Mouse (Mus musculus) MEL (cell line): ENCODE data around the gene Gpr162. TPM values are rescaled to one million over a fixed set of nuclear protein-coding genes. Genes with fewer than 3 reads are reported as not detected.

Source experiments
- DNase-seq: peaks from one replicate; pipeline ENCODE4 v3.0.0; 2011; ENCODE audit warnings: low read depth, low spot score
- H3K27ac ChIP-seq: 2 replicates; pipeline ENCODE4 v1.5.1; 2012; ENCODE audit warnings: low read depth, mild to moderate bottlenecking, control low read depth, low read length, moderate library complexity; ENCODE audit not compliant: control insufficient read depth
- H3K27me3 ChIP-seq, 2 experiments: fragments of 150-350 bp in 1 of 2; sonication (generic) in 1 of 2; 2 replicates each; pipeline ENCODE4 v1.6.1; 2012; ENCODE audit warnings: low read length in 2 of 2, mild to moderate bottlenecking in 2 of 2, improper control_type of control experiment in 1 of 2, moderate library complexity in 1 of 2; ENCODE audit not compliant: insufficient read depth in 2 of 2, control insufficient read depth in 1 of 2
- H3K36me3 ChIP-seq, 2 experiments: 2 replicates each; pipeline ENCODE4 v1.6.1; 2012 to 2014; ENCODE audit warnings: low read length in 2 of 2, improper control_type of control experiment in 1 of 2, inconsistent platforms in 1 of 2, mild to moderate bottlenecking in 1 of 2; ENCODE audit not compliant: insufficient read depth in 2 of 2, control insufficient read depth in 1 of 2
- H3K4me1 ChIP-seq, 2 experiments: fragments of 150-350 bp in 1 of 2; sonication (generic) in 1 of 2; 2 replicates each; pipeline ENCODE4 v1.6.1; 2012; ENCODE audit warnings: low read length in 2 of 2, improper control_type of control experiment in 1 of 2, mild to moderate bottlenecking in 1 of 2; ENCODE audit not compliant: insufficient read depth in 2 of 2, control insufficient read depth in 1 of 2
- H3K4me3 ChIP-seq, 2 experiments: fragments of 150-350 bp in 1 of 2; sonication (generic) in 1 of 2; 2 replicates each; pipeline ENCODE4 v1.5.1; 2012; ENCODE audit warnings: low read depth in 2 of 2, low read length in 2 of 2, mild to moderate bottlenecking in 2 of 2, moderate library complexity in 2 of 2, control low read depth in 1 of 2, improper control_type of control experiment in 1 of 2; ENCODE audit not compliant: control insufficient read depth in 1 of 2, insufficient read depth in 1 of 2
- H3K79me2 ChIP-seq: 2 replicates; pipeline ENCODE4 v1.6.1; 2012; ENCODE audit warnings: mild to moderate bottlenecking, low read length, moderate library complexity; ENCODE audit not compliant: control insufficient read depth, poor library complexity, insufficient read depth
- H3K9ac ChIP-seq: 2 replicates; pipeline ENCODE4 v1.6.1; 2012; ENCODE audit warnings: low read depth, mild to moderate bottlenecking, control low read depth, low read length, moderate library complexity; ENCODE audit not compliant: control insufficient read depth, poor library complexity, severe bottlenecking
- H3K9me3 ChIP-seq: fragments of 150-350 bp; sonication (generic); replicated peaks from 2 replicates; pipeline ENCODE4 v1.6.1; 2012; ENCODE audit warnings: mild to moderate bottlenecking, low read length, improper control_type of control experiment, moderate library complexity; ENCODE audit not compliant: insufficient read depth
- BHLHE40 ChIP-seq: IDR thresholded peaks from 2 replicates; pipeline ENCODE4 v1.6.1; 2012; ENCODE audit warnings: low read depth, mild to moderate bottlenecking, inconsistent platforms, low read length, improper control_type of control experiment, borderline replicate concordance
- CHD1 ChIP-seq: IDR thresholded peaks from 2 replicates; pipeline ENCODE4 v1.6.1; 2012; ENCODE audit warnings: low read depth, mild to moderate bottlenecking, inconsistent platforms, low read length, improper control_type of control experiment
- CHD2 ChIP-seq: IDR thresholded peaks from 2 replicates; pipeline ENCODE4 v1.6.1; 2011; ENCODE audit warnings: low read length, improper control_type of control experiment
- CTCF ChIP-seq, 3 experiments: IDR thresholded peaks in 2 of 3; conservative IDR thresholded peaks in 1 of 3; 2 replicates each; pipeline ENCODE4 v1.5.1; 2011 to 2012; ENCODE audit warnings: low read length in 3 of 3, low read depth in 2 of 3, mild to moderate bottlenecking in 2 of 3, improper control_type of control experiment in 1 of 3, inconsistent platforms in 1 of 3, mixed read lengths in 1 of 3, moderate library complexity in 1 of 3; ENCODE audit not compliant: control insufficient read depth in 1 of 3, insufficient read depth in 1 of 3, poor library complexity in 1 of 3, severe bottlenecking in 1 of 3
- ELF1 ChIP-seq: IDR thresholded peaks from 2 replicates; pipeline ENCODE4 v1.6.1; 2014; ENCODE audit warnings: low read depth, mild to moderate bottlenecking, inconsistent platforms, low read length, improper control_type of control experiment, moderate library complexity
- EP300 ChIP-seq, 2 experiments: IDR thresholded peaks; 2 replicates each; pipeline ENCODE4 v1.6.1; 2011; ENCODE audit warnings: improper control_type of control experiment in 2 of 2, low read length in 2 of 2, low read depth in 1 of 2, mild to moderate bottlenecking in 1 of 2
- ETS1 ChIP-seq: IDR thresholded peaks from 2 replicates; pipeline ENCODE4 v1.6.1; 2012; ENCODE audit warnings: low read depth, mild to moderate bottlenecking, inconsistent platforms, low read length, improper control_type of control experiment, moderate library complexity
- MAX ChIP-seq: IDR thresholded peaks from 2 replicates; pipeline ENCODE4 v1.6.1; 2011; ENCODE audit warnings: low read length, improper control_type of control experiment
- POLR2A ChIP-seq, 2 experiments: IDR thresholded peaks; 2 replicates each; pipeline ENCODE4 v1.6.1; 2011 to 2012; ENCODE audit warnings: low read length in 2 of 2, mild to moderate bottlenecking in 2 of 2, control low read depth in 1 of 2, improper control_type of control experiment in 1 of 2, low read depth in 1 of 2, moderate library complexity in 1 of 2; ENCODE audit not compliant: control insufficient read depth in 1 of 2, insufficient read depth in 1 of 2, poor library complexity in 1 of 2
- POLR2AphosphoS5 ChIP-seq: IDR thresholded peaks from 2 replicates; pipeline ENCODE4 v1.6.1; 2012; ENCODE audit warnings: low read depth, borderline replicate concordance, mild to moderate bottlenecking, inconsistent platforms, low read length, moderate library complexity, mixed read lengths
- SIN3A ChIP-seq: IDR thresholded peaks from 2 replicates; pipeline ENCODE4 v1.6.1; 2012; ENCODE audit warnings: low read length, improper control_type of control experiment, inconsistent platforms
- SMC3 ChIP-seq: IDR thresholded peaks from 2 replicates; pipeline ENCODE4 v1.6.1; 2011; ENCODE audit warnings: low read depth, low read length, improper control_type of control experiment
- TCF12 ChIP-seq: IDR thresholded peaks from 2 replicates; pipeline ENCODE4 v1.6.1; 2014; ENCODE audit warnings: low read depth, mild to moderate bottlenecking, inconsistent platforms, low read length, improper control_type of control experiment, moderate library complexity
- UBTF ChIP-seq: IDR thresholded peaks from 2 replicates; pipeline ENCODE4 v1.6.1; 2012; ENCODE audit warnings: low read depth, mild to moderate bottlenecking, inconsistent platforms, low read length, improper control_type of control experiment, moderate library complexity, borderline replicate concordance; ENCODE audit not compliant: insufficient read depth
- USF1 ChIP-seq: IDR thresholded peaks from 2 replicates; pipeline ENCODE4 v1.6.1; 2014; ENCODE audit warnings: low read depth, mild to moderate bottlenecking, inconsistent platforms, low read length, improper control_type of control experiment, moderate library complexity
- ZNF384 ChIP-seq: IDR thresholded peaks from 2 replicates; pipeline ENCODE4 v1.6.1; 2012; ENCODE audit warnings: low read depth, mild to moderate bottlenecking, inconsistent platforms, low read length, improper control_type of control experiment
- polyA plus RNA-seq, 2 experiments: library from polyadenylated mRNA; stranded (reverse) in 1 of 2; unstranded in 1 of 2; fragments of >175 nt in 1 of 2; fragments of >200 nt in 1 of 2; gene quantifications; 2 replicates each; pipeline versions ENCODE4 v1.2.1 to v1.2.4; 2012; ENCODE audit warnings: low replicate concordance in 2 of 2, low read depth in 1 of 2; ENCODE audit not compliant: insufficient read length in 2 of 2, insufficient read depth in 1 of 2, missing spikeins in 1 of 2
- total RNA-seq: library from RNA; depleted of rRNA; stranded (reverse); fragments of 300-350 nt; gene quantifications from 2 replicates; pipeline ENCODE4 v1.2.3, GENCODE M21; 2012

Gpr162 gene
- total and polyA plus RNA-seq, 3 experiments = 0.08 to 0.84 TPM; not detected in 1

- no peaks in the 10 kb centered on the region for H3K9me3 ChIP-seq
- H3K4me3 ChIP-seq = no peak overlapping the region
- peaks cover 6 to 9% of the 10 kb centered on the region in 2 experiments for H3K36me3 ChIP-seq
- no peak for DNase-seq
- peaks cover 9% of the 10 kb centered on the region for H3K79me2 ChIP-seq
- no peaks in the 10 kb centered on the region for H3K27me3 ChIP-seq
- H3K4me1 ChIP-seq = peaks cover 0 to 5% of the 10 kb centered on the region in 2 experiments; a peak in 3 of 4 replicates
- no peak overlapping the region for H3K9ac ChIP-seq
- H3K27ac ChIP-seq = no peak overlapping the region
- TF ChIP-seq BHLHE40 (no peak), EP300 (IDR thresholded peaks at IDR 0.05; ENCODE audit: low read depth in 1 of 2, low read length in 2 of 2) (no peak), TCF12 (no peak), CHD1 (no peak), CHD2 (no peak), CTCF (IDR thresholded peaks at IDR 0.05 in 2 of 3, conservative IDR thresholded peaks at IDR 0.05 in 1 of 3; ENCODE audit: control insufficient read depth in 1 of 3, insufficient read depth in 1 of 3, low read depth in 2 of 3, low read length in 3 of 3, poor library complexity in 1 of 3, severe bottlenecking in 1 of 3) (no peak), ZNF384 (no peak), USF1 (no peak), ETS1 (no peak), ELF1 (no peak)
Observed at GRCm38 (mm10) chr6:124817971-124818370, 45.8 kb downstream of the Gpr162 start.

GRCm38 (mm10) chr6:124817563-124817962, 46.2 kb downstream of the Gpr162 start:
- Histone ChIP-seq H3K36me3 (peaks cover 6 to 11% of the 10 kb centered on the region in 2 experiments), H3K79me2 (peaks cover 13% of the 10 kb centered on the region)
- TF ChIP-seq CTCF (IDR thresholded peaks at IDR 0.05 in 2 of 3, conservative IDR thresholded peaks at IDR 0.05 in 1 of 3; ENCODE audit: control insufficient read depth in 1 of 3, insufficient read depth in 1 of 3, low read depth in 2 of 3, low read length in 3 of 3, poor library complexity in 1 of 3, severe bottlenecking in 1 of 3) = no peak
- no peak for TF ChIP-seq MAX
- no peak for TF ChIP-seq UBTF
- TF ChIP-seq SMC3 = no peak
- TF ChIP-seq SIN3A = no peak
- TF ChIP-seq POLR2A (IDR thresholded peaks at IDR 0.05; ENCODE audit: control insufficient read depth in 1 of 2, insufficient read depth in 1 of 2, low read depth in 1 of 2, low read length in 2 of 2, poor library complexity in 1 of 2) = no peak
- no peak for TF ChIP-seq POLR2AphosphoS5
- TF ChIP-seq, all 39 proteins: peak for 0
- no peak overlapping the region for H3K9ac ChIP-seq
- peaks cover 0 to 9% of the 10 kb centered on the region in 2 experiments; a peak in 3 of 4 replicates for H3K4me1 ChIP-seq
- H3K9me3 ChIP-seq = no peaks in the 10 kb centered on the region
- DNase-seq = no peak
- no peaks in the 10 kb centered on the region for H3K27me3 ChIP-seq
- H3K4me3 ChIP-seq = no peak overlapping the region
- H3K27ac ChIP-seq = no peak overlapping the region
